Mouse (Mus musculus) left cerebral cortex, postnatal 36 days (tissue): Measurements from ENCODE around the gene AW146154. TPM values are rescaled to one million over a fixed set of nuclear protein-coding genes. Genes with fewer than 3 reads are reported as not detected.
"Not testable (repeated sequence)": the region's sequence is repeated elsewhere in the genome, so short reads cannot be mapped to it uniquely, and the experiment has no call there.

Experiments
- DNase-seq, 2 experiments: peaks; one replicate each; pipeline ENCODE4 v3.0.0; 2021 to 2022; ENCODE audit warnings: low spot score in 2 of 2, mixed read lengths in 1 of 2
- intact Hi-C: fragments of 180-260 bp; cut with DNase I; formaldehyde crosslinking; loops from one replicate; pipeline ENCODE4 v1.15.1; 2025
- total RNA-seq, 2 experiments: library from RNA; stranded (reverse); gene quantifications; 2 replicates each; pipeline ENCODE4 v1.2.3; 2021

The AW146154 gene
- total RNA-seq = 10 to 100 TPM in 1 of 2 experiments, 1 to 10 TPM in 1; 7.5 to 10.0 TPM

GRCm38 (mm10) chr7:41499389-41500049, at the start of gene AW146154, which contains the start of gene Gm20449:
TSS of gene AW146154 (minus strand) at chr7:41499890.
TSS of gene Gm20449 (minus strand) at chr7:41499417.
- intact Hi-C loops = loop anchor here (1.0 to 10.0 kb wide), 5 partner anchors 99 to 1782 kb away; partner anchors contain the start of genes 2610021A01Rik, AI987944 and Zfp788
- peak; percentile 97 to 99 for DNase-seq

GRCm38 (mm10) chr7:41512672-41513071, 13.0 kb upstream of the AW146154 start:
- no peak for DNase-seq
- intact Hi-C loops = no loop called here

- intact Hi-C loops = no loop called here
- DNase-seq = no peak
Measured at GRCm38 (mm10) chr7:41512207-41512606, 12.5 kb upstream of the AW146154 start.

GRCm38 (mm10) chr7:41502402-41502801, 2.7 kb upstream of the AW146154 start:
- intact Hi-C loops = loop anchor here (5.0 to 10.0 kb wide), 2 partner anchors 1658 to 1785 kb away; no protein-coding TSS in a partner anchor
- no peak for DNase-seq

- intact Hi-C loops = loop anchor here (2.0 to 10.0 kb wide), 3 partner anchors 98 to 1783 kb away; partner anchors contain the start of gene 2610021A01Rik
- peak; percentile 45 to 64 for DNase-seq
Measured at GRCm38 (mm10) chr7:41500151-41500934, 653 bp upstream of the AW146154 start.

- DNase-seq = not testable (repeated sequence)
- intact Hi-C loops = loop anchor here (1.0 to 2.0 kb wide), 2 partner anchors 106 to 134 kb away; partner anchors contain the start of genes AI987944 and Zfp788
Measured at GRCm38 (mm10) chr7:41499018-41499388, 687 bp downstream of the AW146154 start.

- not testable (repeated sequence) for DNase-seq
Measured at GRCm38 (mm10) chr7:41498464-41498863, 1.2 kb downstream of the AW146154 start.

GRCm38 (mm10) chr7:41497871-41498270, 1.8 kb downstream of the AW146154 start:
- no peak for DNase-seq
- intact Hi-C loops = loop anchor here (2.0 kb wide), 1 partner anchor 135 kb away; the partner anchor contains the start of gene Zfp788

More at GRCm38 (mm10) chr7:41498464-41498863, 1.2 kb downstream of the AW146154 start:
- intact Hi-C loops = loop anchor here (2.0 kb wide), 1 partner anchor 134 kb away; the partner anchor contains the start of gene Zfp788

GRCm38 (mm10) chr7:41451864-41452263, 47.8 kb downstream of the AW146154 start:
- no peak for DNase-seq
- intact Hi-C loops = no loop called here

- intact Hi-C loops, DNase-seq: not testable (repeated sequence)
Measured at GRCm38 (mm10) chr7:41448596-41448995, 51.1 kb downstream of the AW146154 start, which contains the start of gene Vmn2r57. TSS of gene Vmn2r57 (minus strand) at chr7:41448696.

Other genes with a start within 250 kb of the AW146154 start
- 10 to 100 TPM in 1 of 2 experiments, 1 to 10 TPM in 1; 8.6 to 10.1 TPM for gene AI987944, start 106.5 kb downstream of the AW146154 start, total RNA-seq
- gene Vmn2r57, start 51.2 kb downstream of the AW146154 start, total RNA-seq = under 1 TPM; 0.32 to 0.44 TPM
- gene Gm20449, start 473 bp downstream of the AW146154 start, total RNA-seq = under 1 TPM in 1 of 2 experiments, not detected in 1; 0.17 TPM
- not detected for gene Gm6871, start 73.8 kb upstream of the AW146154 start, total RNA-seq
- gene 2610021A01Rik, start 99.3 kb upstream of the AW146154 start, total RNA-seq = 10 to 100 TPM; 28.3 to 31.7 TPM
- 10 to 100 TPM; 34.1 to 38.8 TPM for gene Zfp788, start 133.3 kb upstream of the AW146154 start, total RNA-seq